10 mouse cellular contexts compared by ENCODE assay signal in the genomic region with DNA sequence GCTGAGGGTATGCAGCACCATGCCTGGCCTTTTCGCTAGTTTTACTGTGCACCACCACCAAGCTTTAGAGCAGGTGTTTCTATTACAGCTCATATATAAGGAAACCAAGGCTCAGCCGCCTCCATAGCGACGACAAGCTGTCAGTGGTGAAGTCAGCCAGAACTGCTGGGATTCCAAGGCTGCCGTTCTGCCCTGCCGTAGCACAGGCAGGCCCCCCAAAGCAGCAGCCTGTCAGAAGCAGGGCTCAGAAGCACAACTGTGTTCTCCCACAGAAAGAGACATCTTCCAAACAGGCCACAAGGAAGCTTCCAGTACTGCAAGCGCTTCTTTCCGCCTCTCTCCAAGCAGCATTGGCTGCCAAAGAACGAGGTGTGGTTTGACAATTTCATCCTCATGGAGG.
A peak's percentile ranks its signal among the peaks of the same experiment; 100 is the strongest.
DNase-seq lines count a peak whose midpoint lies in the region; ATAC-seq and TF ChIP-seq lines count a peak whose summit lies in the region.
"Had no signal": no experiment of that assay in that cellular context is flagged by ENCODE, and none has a peak within 500 bp of the region (broad histone marks: within the 10 kb centered on the region; RNA-seq: fewer than 3 reads in every experiment).

No protein-coding gene starts in this region.

- no peak overlapping the region for H3K9ac ChIP-seq in limb, embryonic 11.5 days (ENCODE audit: low read length)
- no peak overlapping the region for H3K9ac ChIP-seq in forebrain, postnatal 0 days
- H3K9ac ChIP-seq in stomach, postnatal 0 days (ENCODE audit: low read length) = no peak overlapping the region
- H3K9ac ChIP-seq: embryonic facial prominence, embryonic 13.5 days had no signal

- no peak overlapping the region for H3K4me2 ChIP-seq in limb, embryonic 11.5 days (ENCODE audit: low read depth, severe bottlenecking)
- H3K4me2 ChIP-seq in forebrain, postnatal 0 days (ENCODE audit: low read depth) = no peak overlapping the region
- H3K4me2 ChIP-seq in stomach, postnatal 0 days (replicated peaks; ENCODE audit: low read depth) = no peak overlapping the region
- H3K4me2 ChIP-seq: embryonic facial prominence, embryonic 13.5 days had no signal

- H3K36me3 ChIP-seq in limb, embryonic 11.5 days (ENCODE audit: control insufficient read depth, insufficient read depth, low read length) = no peaks in the 10 kb centered on the region
- H3K36me3 ChIP-seq in limb, embryonic 10.5 days = no peaks in the 10 kb centered on the region
- H3K36me3 ChIP-seq in forebrain, postnatal 0 days (ENCODE audit: insufficient read depth) = no peaks in the 10 kb centered on the region
- no peaks in the 10 kb centered on the region for H3K36me3 ChIP-seq in stomach, postnatal 0 days (ENCODE audit: control insufficient read depth, insufficient read depth, low read length)
- H3K36me3 ChIP-seq: embryonic facial prominence, embryonic 13.5 days had no signal

- no peak for ATAC-seq in limb, embryonic 11.5 days (ENCODE audit: insufficient number of reproducible peaks, low FRiP score, low TSS enrichment, low read depth)
- ATAC-seq in forebrain, postnatal 0 days = peak; percentile 75
- ATAC-seq in stomach, postnatal 0 days (ENCODE audit: low FRiP score, low TSS enrichment) = no peak

- peak; percentile 15; the same call in 1 of the 2 replicates for TF ChIP-seq CTCF in forebrain, postnatal 0 days (IDR thresholded peaks at IDR 0.05; ENCODE audit: low read depth)
- TF ChIP-seq CTCF in stomach, postnatal 0 days (IDR thresholded peaks at IDR 0.05; ENCODE audit: low read depth) = no peak

- TF ChIP-seq EP300 in stomach, postnatal 0 days (optimal IDR thresholded peaks at IDR 0.05) = no peak

- no peaks in the 10 kb centered on the region for H3K27me3 ChIP-seq in limb, embryonic 11.5 days (ENCODE audit: control insufficient read depth, insufficient read depth, low read length)
- H3K27me3 ChIP-seq in limb, embryonic 10.5 days (ENCODE audit: low read depth, poor library complexity, severe bottlenecking) = no peaks in the 10 kb centered on the region
- no peaks in the 10 kb centered on the region for H3K27me3 ChIP-seq in forebrain, postnatal 0 days (ENCODE audit: insufficient read depth, low read length)
- no peaks in the 10 kb centered on the region for H3K27me3 ChIP-seq in stomach, postnatal 0 days (ENCODE audit: control insufficient read depth, insufficient read depth, low read length)
- H3K27me3 ChIP-seq: embryonic facial prominence, embryonic 13.5 days had no signal

- no peak overlapping the region for H3K4me3 ChIP-seq in limb, embryonic 11.5 days (ENCODE audit: low read depth, low read length)
- no peak overlapping the region for H3K4me3 ChIP-seq in limb, embryonic 10.5 days
- no peak overlapping the region for H3K4me3 ChIP-seq in forebrain, postnatal 0 days (ENCODE audit: low read depth, low read length)
- H3K4me3 ChIP-seq in stomach, postnatal 0 days (ENCODE audit: low read depth, low read length) = no peak overlapping the region
- H3K4me3 ChIP-seq: embryonic facial prominence, embryonic 13.5 days had no signal

- H3K27ac ChIP-seq in limb, embryonic 11.5 days (replicated peaks; ENCODE audit: low read depth, low read length) = no peak overlapping the region
- H3K27ac ChIP-seq in limb, embryonic 10.5 days = no peak overlapping the region
- peak overlapping the region; percentile 60 for H3K27ac ChIP-seq in forebrain, postnatal 0 days (ENCODE audit: low read depth, low read length)
- H3K27ac ChIP-seq in stomach, postnatal 0 days (replicated peaks) = no peak overlapping the region
- H3K27ac ChIP-seq: embryonic facial prominence, embryonic 13.5 days; kidney, postnatal 0 days had no signal

- H3K9me3 ChIP-seq in limb, embryonic 11.5 days (ENCODE audit: control insufficient read depth, low read length) = no peaks in the 10 kb centered on the region
- no peaks in the 10 kb centered on the region for H3K9me3 ChIP-seq in limb, embryonic 10.5 days (replicated peaks)
- H3K9me3 ChIP-seq in forebrain, postnatal 0 days (ENCODE audit: low read length) = no peaks in the 10 kb centered on the region
- no peaks in the 10 kb centered on the region for H3K9me3 ChIP-seq in stomach, postnatal 0 days (ENCODE audit: control insufficient read depth, low read length)
- H3K9me3 ChIP-seq: embryonic facial prominence, embryonic 13.5 days had no signal

- peak; percentile 40 for DNase-seq in limb, embryonic 11.5 days (ENCODE audit: low spot score)
- no peak for DNase-seq in limb, embryonic 10.5 days (ENCODE audit: low spot score)
- peak; percentile 76 for DNase-seq in forebrain, postnatal 0 days
- peak; percentile 34 to 38 for DNase-seq in layer of hippocampus, postnatal 10 days (ENCODE audit: low spot score in 2 of 2)
- DNase-seq in right cerebral cortex, postnatal 10 days (ENCODE audit: low spot score in 2 of 2) = peak; percentile 75 to 84
- no peak for DNase-seq in kidney, postnatal 25 days
- no peak for DNase-seq in B cell, adult 2 months
- no peak for DNase-seq in stomach, postnatal 0 days (ENCODE audit: low spot score)

- WGBS in limb, embryonic 11.5 days = 61% methylated on average over 9 of the region's 9 CpGs
- WGBS in limb, embryonic 10.5 days = 63% methylated on average over 9 of the region's 9 CpGs
- 43% methylated on average over 9 of the region's 9 CpGs for WGBS in forebrain, postnatal 0 days
- 54% methylated on average over 9 of the region's 9 CpGs for WGBS in stomach, postnatal 0 days

- no peaks in the 10 kb centered on the region for H3K4me1 ChIP-seq in limb, embryonic 11.5 days (ENCODE audit: control insufficient read depth, insufficient read depth, low read length)
- 0 out of 2 replicates have a peak, but pooled peaks cover 5% of the 10 kb centered on the region for H3K4me1 ChIP-seq in limb, embryonic 10.5 days
- H3K4me1 ChIP-seq in forebrain, postnatal 0 days (ENCODE audit: insufficient read depth) = peaks cover 4% of the 10 kb centered on the region; the same call in 1 of the 2 replicates
- H3K4me1 ChIP-seq in stomach, postnatal 0 days (replicated peaks; ENCODE audit: control insufficient read depth, insufficient read depth) = no peaks in the 10 kb centered on the region
- H3K4me1 ChIP-seq: embryonic facial prominence, embryonic 13.5 days had no signal

Comparison
In these comparisons a context has a peak if more than half of its experiments do, and no peak if none do; other contexts are left out.
1. DNase-seq: peak in limb, embryonic 11.5 days (single experiment), forebrain, postnatal 0 days (single experiment), layer of hippocampus, postnatal 10 days (2 of 2) and right cerebral cortex, postnatal 10 days (2 of 2); none in limb, embryonic 10.5 days (single experiment), kidney, postnatal 25 days (0 of 2), B cell, adult 2 months (0 of 2) and stomach, postnatal 0 days (single experiment).